Mouse (Mus musculus): Measurements from ENCODE around the gene Olfml3. TPM values are rescaled to one million over a fixed set of nuclear protein-coding genes. Genes with fewer than 3 reads are reported as not detected.

Olfml3 gene
- polyA plus RNA-seq, 1 experiment from 2014 or later = 13.1 TPM

DNA sequence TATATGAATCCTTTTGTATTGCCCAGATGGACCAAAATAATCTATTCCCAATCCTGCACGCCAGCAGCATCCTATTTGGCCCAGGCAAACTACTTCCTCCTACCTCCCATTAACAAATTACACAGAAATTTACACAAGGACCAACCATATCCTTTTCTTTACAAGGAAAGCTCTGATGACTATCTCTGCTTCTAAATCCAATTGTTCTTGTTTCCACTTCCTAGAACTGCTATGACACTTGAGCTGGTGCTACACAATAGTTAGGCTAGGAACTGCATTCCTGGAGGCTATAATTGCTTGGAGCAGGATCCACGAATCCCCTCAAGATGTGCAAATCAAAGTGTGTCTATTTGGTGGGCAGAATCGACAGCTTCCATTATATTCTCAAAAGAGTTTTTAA is 29.0 kb upstream of the Olfml3 start:
- no peak for ATAC-seq
- H3K4me1 ChIP-seq (replicated peaks; ENCODE audit: control insufficient read depth, insufficient read depth, low read length) = 0 out of 2 replicates have a peak, but pooled peaks cover 4% of the 10 kb centered on the region
- H3K36me3 ChIP-seq (ENCODE audit: control insufficient read depth, insufficient read depth) = peaks cover 42% of the 10 kb centered on the region
- no peaks in the 10 kb centered on the region for H3K9me3 ChIP-seq (ENCODE audit: control insufficient read depth)
- no peak for TF ChIP-seq CTCF (IDR thresholded peaks at IDR 0.05; ENCODE audit: low read depth)
- H3K27ac ChIP-seq (ENCODE audit: low read depth, low read length) = no peak overlapping the region
- no peak overlapping the region for H3K4me3 ChIP-seq (ENCODE audit: low read depth, low read length)
- H3K9ac ChIP-seq (ENCODE audit: low read depth, low read length) = no peak overlapping the region
- WGBS = 74% methylated on average over 3 of the region's 3 CpGs
- H3K27me3 ChIP-seq (replicated peaks; ENCODE audit: control insufficient read depth, insufficient read depth, low read length) = no peaks in the 10 kb centered on the region
- no peak overlapping the region for H3K4me2 ChIP-seq (replicated peaks; ENCODE audit: low read depth)

- no peak overlapping the region for H3K4me3 ChIP-seq (ENCODE audit: low read depth, low read length)
- peaks cover 46% of the 10 kb centered on the region for H3K36me3 ChIP-seq (ENCODE audit: control insufficient read depth, insufficient read depth)
- no peaks in the 10 kb centered on the region for H3K9me3 ChIP-seq (ENCODE audit: control insufficient read depth)
- peak; percentile 82 for ATAC-seq
- TF ChIP-seq CTCF (IDR thresholded peaks at IDR 0.05; ENCODE audit: low read depth) = no peak
- H3K27ac ChIP-seq (ENCODE audit: low read depth, low read length) = no peak overlapping the region
- 55% methylated on average over 5 of the region's 5 CpGs for WGBS
- no peaks in the 10 kb centered on the region for H3K4me1 ChIP-seq (replicated peaks; ENCODE audit: control insufficient read depth, insufficient read depth, low read length)
- no peak overlapping the region for H3K4me2 ChIP-seq (replicated peaks; ENCODE audit: low read depth)
- H3K27me3 ChIP-seq (replicated peaks; ENCODE audit: control insufficient read depth, insufficient read depth, low read length) = no peaks in the 10 kb centered on the region
- no peak overlapping the region for H3K9ac ChIP-seq (ENCODE audit: low read depth, low read length)
Measured at GRCm38 (mm10) chr3:103759261-103759970, 21.6 kb upstream of the Olfml3 start.

GRCm38 (mm10) chr3:103758456-103758855 is 20.7 kb upstream of the Olfml3 start:
- 82% methylated on average over 7 of the region's 7 CpGs for WGBS
- Histone ChIP-seq H3K9me3 (ENCODE audit: control insufficient read depth) (no peaks in the 10 kb centered on the region), H3K4me2 (replicated peaks; ENCODE audit: low read depth) (no peak overlapping the region), H3K9ac (ENCODE audit: low read depth, low read length) (no peak overlapping the region), H3K4me1 (replicated peaks; ENCODE audit: control insufficient read depth, insufficient read depth, low read length) (no peaks in the 10 kb centered on the region), H3K4me3 (ENCODE audit: low read depth, low read length) (no peak overlapping the region), H3K36me3 (ENCODE audit: control insufficient read depth, insufficient read depth) (peaks cover 41% of the 10 kb centered on the region), H3K27ac (ENCODE audit: low read depth, low read length) (no peak overlapping the region), H3K27me3 (replicated peaks; ENCODE audit: control insufficient read depth, insufficient read depth, low read length) (no peaks in the 10 kb centered on the region)
- no peak for ATAC-seq
- no peak for TF ChIP-seq CTCF (IDR thresholded peaks at IDR 0.05; ENCODE audit: low read depth)

GRCm38 (mm10) chr3:103756920-103757319 is 19.1 kb upstream of the Olfml3 start:
- no peak for ATAC-seq
- 40% methylated on average over 2 of the region's 2 CpGs for WGBS
- Histone ChIP-seq H3K4me2 (replicated peaks; ENCODE audit: low read depth) (no peak overlapping the region), H3K36me3 (ENCODE audit: control insufficient read depth, insufficient read depth) (peaks cover 40% of the 10 kb centered on the region), H3K4me3 (ENCODE audit: low read depth, low read length) (no peak overlapping the region), H3K27ac (ENCODE audit: low read depth, low read length) (no peak overlapping the region), H3K27me3 (replicated peaks; ENCODE audit: control insufficient read depth, insufficient read depth, low read length) (no peaks in the 10 kb centered on the region), H3K9me3 (ENCODE audit: control insufficient read depth) (no peaks in the 10 kb centered on the region), H3K4me1 (replicated peaks; ENCODE audit: control insufficient read depth, insufficient read depth, low read length) (no peaks in the 10 kb centered on the region), H3K9ac (ENCODE audit: low read depth, low read length) (no peak overlapping the region)
- no peak for TF ChIP-seq CTCF (IDR thresholded peaks at IDR 0.05; ENCODE audit: low read depth)

- WGBS = 60% methylated on average over 3 of the region's 3 CpGs
- Histone ChIP-seq H3K27me3 (replicated peaks; ENCODE audit: control insufficient read depth, insufficient read depth, low read length) (no peaks in the 10 kb centered on the region), H3K4me2 (replicated peaks; ENCODE audit: low read depth) (no peak overlapping the region), H3K4me1 (replicated peaks; ENCODE audit: control insufficient read depth, insufficient read depth, low read length) (no peaks in the 10 kb centered on the region), H3K27ac (ENCODE audit: low read depth, low read length) (no peak overlapping the region), H3K36me3 (ENCODE audit: control insufficient read depth, insufficient read depth) (peaks cover 41% of the 10 kb centered on the region), H3K9me3 (ENCODE audit: control insufficient read depth) (no peaks in the 10 kb centered on the region), H3K4me3 (ENCODE audit: low read depth, low read length) (no peak overlapping the region), H3K9ac (ENCODE audit: low read depth, low read length) (no peak overlapping the region)
- no peak for ATAC-seq
- TF ChIP-seq CTCF (IDR thresholded peaks at IDR 0.05; ENCODE audit: low read depth) = no peak
Measured at GRCm38 (mm10) chr3:103755351-103755750, 17.6 kb upstream of the Olfml3 start.

DNA sequence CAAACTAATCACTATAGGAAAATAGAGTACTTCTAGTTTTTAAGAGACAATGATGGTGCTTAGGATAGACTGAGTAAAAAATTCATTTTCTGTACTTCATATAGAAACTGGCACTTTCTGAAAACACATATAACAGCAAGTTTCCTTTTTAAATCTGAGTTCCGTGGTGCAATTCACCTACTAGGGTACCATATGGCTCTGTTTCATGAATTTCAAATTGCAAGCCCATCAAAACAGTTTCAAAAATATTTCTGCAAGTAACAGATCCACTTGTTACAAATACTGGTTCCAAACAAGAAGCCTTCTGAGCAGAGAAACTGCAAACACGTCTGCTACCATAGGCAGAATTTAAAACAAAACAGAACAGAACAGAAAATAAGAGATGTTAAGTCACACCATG is 13.8 kb upstream of the Olfml3 start:
- no peaks in the 10 kb centered on the region for H3K9me3 ChIP-seq (ENCODE audit: control insufficient read depth)
- WGBS = 89% methylated on average over 2 of the region's 2 CpGs
- H3K27me3 ChIP-seq (replicated peaks; ENCODE audit: control insufficient read depth, insufficient read depth, low read length) = no peaks in the 10 kb centered on the region
- no peak for TF ChIP-seq CTCF (IDR thresholded peaks at IDR 0.05; ENCODE audit: low read depth)
- H3K27ac ChIP-seq (ENCODE audit: low read depth, low read length) = no peak overlapping the region
- H3K9ac ChIP-seq (ENCODE audit: low read depth, low read length) = no peak overlapping the region
- ATAC-seq = no peak
- no peak overlapping the region for H3K4me3 ChIP-seq (ENCODE audit: low read depth, low read length)
- peaks cover 69% of the 10 kb centered on the region for H3K36me3 ChIP-seq (ENCODE audit: control insufficient read depth, insufficient read depth)
- no peak overlapping the region for H3K4me2 ChIP-seq (replicated peaks; ENCODE audit: low read depth)
- no peaks in the 10 kb centered on the region for H3K4me1 ChIP-seq (replicated peaks; ENCODE audit: control insufficient read depth, insufficient read depth, low read length)

All from intestine, postnatal 0 days (tissue).